Mouse (Mus musculus): Measurements from ENCODE around the gene Rsph6a. TPM values are rescaled to one million over a fixed set of nuclear protein-coding genes. Genes with fewer than 3 reads are reported as not detected.
A peak's percentile ranks its signal among the peaks of the same experiment; 100 is the strongest.

Rsph6a gene
- total RNA-seq, 2 experiments from 2014 or later, result not detected

DNA sequence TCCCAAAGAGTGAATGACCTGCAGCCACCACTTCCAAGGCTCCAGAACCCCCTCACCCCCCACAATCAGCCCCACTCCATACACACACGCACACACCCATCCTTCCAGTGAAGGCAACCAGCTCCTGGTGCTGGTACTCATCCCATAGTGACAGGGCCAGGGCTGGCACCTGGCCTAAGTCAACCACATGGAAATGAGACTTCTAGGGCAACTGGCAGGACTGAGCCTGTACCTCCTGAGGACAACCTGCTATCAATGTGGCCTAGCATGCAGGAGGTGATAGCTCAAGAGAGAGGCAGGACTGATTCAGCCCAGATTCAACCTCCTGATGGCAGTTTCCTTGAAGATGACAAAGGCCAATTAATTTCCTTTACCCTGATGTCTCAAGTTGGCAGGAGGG is 45.8 kb downstream of the Rsph6a start:
- DNase-seq, result no peak

DNA sequence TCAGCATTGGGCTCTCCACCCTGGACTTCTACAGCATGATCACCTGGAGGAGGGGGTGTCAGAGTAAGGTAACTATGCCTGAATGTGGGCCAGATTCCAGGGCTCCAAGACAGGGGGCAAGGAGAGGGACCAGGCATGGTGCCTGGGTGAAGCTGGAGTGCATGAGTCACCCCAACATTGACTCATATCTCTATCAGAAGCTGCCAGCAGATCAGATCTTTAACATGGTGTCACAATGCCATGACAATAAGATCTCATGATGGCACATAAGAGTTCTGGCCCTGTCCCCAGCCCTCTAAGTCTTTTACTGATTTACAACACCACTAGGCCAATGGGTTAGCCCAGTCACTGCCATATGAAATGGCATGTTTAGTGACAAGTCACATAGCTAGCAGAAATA is 49.3 kb downstream of the Rsph6a start:
- no peak for DNase-seq

DNA sequence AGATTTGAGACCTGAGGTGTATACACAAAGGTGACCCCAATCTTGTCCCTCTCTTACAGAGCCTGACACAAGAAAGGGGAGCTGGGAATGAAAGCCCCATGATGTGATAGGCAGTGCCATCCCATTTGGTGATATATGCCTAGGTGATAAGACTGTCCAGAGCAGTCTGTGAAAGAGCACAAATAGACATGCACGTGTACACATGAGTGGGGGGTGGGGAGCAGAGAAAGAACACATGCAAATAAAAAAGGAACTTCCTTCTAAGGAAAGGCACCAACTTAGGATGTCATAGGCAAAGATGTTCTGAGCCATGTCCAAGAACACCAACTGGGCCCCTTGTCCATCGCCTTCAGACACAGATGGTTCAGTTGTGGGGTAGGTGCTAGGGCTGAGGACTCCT is 50.0 kb downstream of the Rsph6a start:
- no peak for DNase-seq

DNA sequence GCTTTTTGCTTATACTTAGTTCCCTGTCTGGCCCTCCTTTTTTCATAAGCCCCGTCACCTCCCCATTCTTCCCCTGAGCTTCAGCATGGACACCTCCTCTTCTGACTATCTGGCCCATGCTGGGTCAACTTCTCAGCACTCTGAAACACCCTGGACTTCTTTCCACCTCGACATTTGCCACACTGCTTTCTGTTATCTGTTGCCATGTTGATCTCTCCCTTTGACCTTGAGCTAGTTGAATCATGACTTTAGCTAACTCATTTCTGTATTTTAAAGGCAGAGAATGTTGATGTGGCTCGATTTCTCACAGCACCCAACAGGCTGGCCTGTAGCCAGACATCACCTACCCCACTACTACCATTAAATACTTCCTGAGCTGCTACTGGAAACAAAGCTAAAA is 52.9 kb downstream of the Rsph6a start:
- DNase-seq, result no peak

DNA sequence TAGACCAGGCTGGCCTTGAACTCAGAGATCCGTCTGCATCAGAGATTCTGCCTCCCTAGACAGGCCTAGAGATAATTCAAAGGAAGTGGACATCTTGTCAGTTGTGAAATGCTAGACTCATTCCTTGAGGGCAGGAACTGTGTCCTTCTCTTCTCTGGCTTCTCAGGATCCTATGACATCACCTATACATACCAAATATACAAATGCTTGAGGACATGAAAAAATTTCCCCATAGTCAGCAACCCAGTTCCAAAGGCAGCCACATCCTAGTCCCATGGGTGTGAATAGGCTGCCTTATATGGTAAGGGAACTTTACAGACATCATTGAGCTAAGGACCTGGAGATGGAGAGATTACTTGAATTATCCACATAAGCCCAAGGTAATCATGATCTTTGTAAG is 55.1 kb downstream of the Rsph6a start:
- no peak for DNase-seq

DNA sequence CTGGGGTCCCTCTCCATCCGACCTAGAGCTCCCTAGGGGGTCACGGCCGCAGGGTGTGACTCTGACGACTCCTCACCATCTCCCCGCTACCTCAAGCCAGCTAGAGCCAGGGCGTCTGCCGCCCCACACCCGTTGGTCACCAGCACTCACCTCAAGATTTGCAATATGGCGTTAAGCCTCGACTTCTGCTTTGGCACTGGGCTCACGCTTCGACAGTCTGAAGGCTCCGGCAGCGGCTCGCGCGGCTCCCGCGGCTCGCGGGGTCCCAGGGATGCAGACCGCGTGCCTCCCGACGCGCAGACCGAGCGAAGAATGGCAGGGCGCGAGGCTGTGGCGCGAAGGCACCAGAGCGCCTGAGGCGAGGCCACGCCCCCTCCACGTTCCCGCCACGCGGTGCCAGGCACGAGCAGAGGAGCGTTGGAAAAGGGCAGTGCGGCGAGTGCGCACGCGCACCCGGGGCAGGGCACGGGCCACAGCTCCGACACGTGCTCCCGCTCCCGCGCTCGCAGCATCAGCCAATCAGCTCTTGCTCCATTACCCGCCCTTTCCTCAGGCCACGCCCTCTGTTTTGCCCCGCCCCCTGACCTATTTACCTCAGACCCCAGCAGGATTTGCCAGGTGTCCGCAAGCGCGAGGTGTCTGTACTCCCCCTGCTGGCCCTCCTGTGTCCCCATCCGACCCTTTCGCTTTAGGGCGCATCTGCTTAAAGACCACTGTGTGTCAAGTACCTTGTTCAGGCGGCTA is 63.7 kb downstream of the Rsph6a start, which contains the start of gene Gm4969:
Gene Gm4969 (minus strand): TSS at position 341 of the 744 bp plus-strand sequence.
- DNase-seq, result peak; percentile 65

DNA sequence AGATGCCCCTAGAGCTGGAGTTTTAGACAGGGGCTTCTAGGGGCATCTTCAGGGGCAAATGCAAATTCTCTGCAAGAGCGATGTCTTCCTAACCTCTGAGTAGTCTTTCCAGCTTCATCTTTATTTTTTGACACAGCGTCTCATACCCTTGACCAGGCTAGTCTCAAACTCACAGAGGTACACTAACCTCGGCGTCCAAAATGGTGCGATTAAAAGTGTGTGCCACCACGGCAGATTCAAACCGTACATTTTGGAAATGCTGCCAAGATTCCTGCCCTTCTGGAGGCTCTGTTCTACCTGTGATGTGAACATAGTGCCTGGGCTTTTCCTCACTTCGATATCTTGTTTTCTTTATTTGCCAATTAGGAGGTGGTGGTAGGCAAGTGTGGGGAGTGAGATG is 64.6 kb downstream of the Rsph6a start:
- no peak for DNase-seq

DNA sequence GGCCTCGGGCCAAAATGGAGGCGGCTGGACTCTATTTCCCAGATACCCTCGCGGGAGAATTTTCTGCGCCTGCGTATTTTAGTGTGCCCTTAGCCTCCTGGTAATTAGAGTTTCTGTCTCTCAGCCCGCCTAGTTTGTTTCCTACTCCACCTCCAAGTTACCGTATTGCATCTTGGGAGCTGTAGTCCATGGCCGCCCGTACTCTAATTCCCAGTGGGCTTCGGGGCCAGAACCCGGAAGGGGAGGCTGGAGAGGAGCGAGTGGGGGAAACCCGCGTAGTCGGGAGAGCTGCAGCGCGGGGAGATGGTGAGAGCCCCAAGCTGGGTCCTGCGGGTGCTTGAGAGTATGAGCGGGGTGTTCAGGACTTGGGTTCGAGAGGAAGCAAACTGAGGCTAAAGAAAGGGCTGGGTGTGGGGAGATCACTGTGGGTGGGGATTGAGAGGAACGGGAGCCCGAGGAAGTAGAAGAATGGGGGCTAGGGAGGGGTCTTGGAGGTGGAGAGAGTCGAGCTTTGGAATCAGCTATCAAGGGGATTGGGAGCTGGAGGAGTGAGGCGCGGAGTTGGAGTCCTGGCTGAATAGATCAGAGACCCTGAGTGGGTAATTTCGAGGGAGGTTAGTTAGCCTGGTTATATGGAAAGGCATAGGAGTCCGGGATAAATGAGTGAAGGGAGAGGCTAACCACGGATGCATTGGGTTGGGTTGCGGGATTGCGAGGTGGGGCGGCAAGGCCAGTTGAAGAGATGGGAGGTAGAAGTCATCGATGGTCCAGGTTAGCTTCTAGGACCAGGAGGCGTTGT is 65.3 kb downstream of the Rsph6a start, which contains the start of gene Fbxo46:
Gene Fbxo46 (plus strand): TSS at position 229 of the 799 bp plus-strand sequence.
- DNase-seq, result peak; percentile 92

DNA sequence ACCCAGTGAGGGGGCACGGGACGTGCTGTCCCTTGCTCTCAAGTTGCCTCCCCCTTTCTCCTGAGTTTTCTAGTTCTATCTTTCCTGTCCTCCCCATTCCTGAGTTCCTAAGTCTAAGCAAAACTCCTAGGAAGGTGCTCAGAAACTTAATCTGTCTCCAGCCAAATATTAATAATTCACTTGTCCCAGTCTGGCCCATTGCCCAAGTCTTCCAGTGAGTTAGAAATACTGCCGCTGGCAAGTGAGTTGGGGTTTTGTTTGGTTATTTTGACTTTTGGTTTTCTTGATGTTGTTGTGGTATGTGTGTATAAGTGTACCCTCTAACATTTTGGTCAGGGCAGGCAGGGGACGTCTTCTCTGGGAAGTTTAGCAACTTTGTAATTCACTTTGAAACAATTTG is 67.2 kb downstream of the Rsph6a start:
- DNase-seq, result no peak

Small RNAs within 50 kb of the gene (microRNA-seq; reads per million reads assigned to microRNA genes)
- gene Mir3100, result 8.6 to 10.4 reads per million in 2 experiments

Other genes with a start within 250 kb of the Rsph6a start
- gene Psg17, start 233.1 kb upstream of the Rsph6a start, total RNA-seq (2021), result not detected
- gene Mill2, start 214.7 kb upstream of the Rsph6a start, total RNA-seq (2021), result 1 to 10 TPM; 2.8 to 3.5 TPM
- gene Pglyrp1, start 183.4 kb upstream of the Rsph6a start, total RNA-seq (2021), result 1 to 10 TPM; 1.1 to 2.0 TPM
- gene Ccdc61, start 144.3 kb upstream of the Rsph6a start, total RNA-seq (2021), result 10 to 100 TPM; 11.9 to 14.9 TPM
- 1 to 10 TPM; 8.6 to 9.1 TPM for gene Nova2, start 128.8 kb upstream of the Rsph6a start, total RNA-seq (2021)
- under 1 TPM in 1 of 2 experiments, not detected in 1; 0.23 TPM for gene Nanos2, start 67.3 kb upstream of the Rsph6a start, total RNA-seq (2021)
- gene Mypop, start 63.4 kb upstream of the Rsph6a start, total RNA-seq (2021), result 1 to 10 TPM; 1.4 to 1.5 TPM
- gene Irf2bp1, start 50.6 kb upstream of the Rsph6a start, total RNA-seq (2021), result 10 to 100 TPM; 27.3 to 32.3 TPM
- gene Foxa3, start 31.2 kb upstream of the Rsph6a start, total RNA-seq (2021), result not detected
- gene Sympk, start 30.3 kb upstream of the Rsph6a start, total RNA-seq (2021), result 10 to 100 TPM; 57.3 to 62.5 TPM
- gene Dmwd, start 21.5 kb downstream of the Rsph6a start, total RNA-seq (2021), result 10 to 100 TPM; 60.3 to 62.9 TPM
- 100 to 1,000 TPM; 188 to 201 TPM for gene Dmpk, start 29.2 kb downstream of the Rsph6a start, total RNA-seq (2021)
- 10 to 100 TPM; 10.3 to 10.4 TPM for gene Six5, start 39.9 kb downstream of the Rsph6a start, total RNA-seq (2021)
- under 1 TPM; 0.33 to 0.56 TPM for gene Gm4969, start 63.7 kb downstream of the Rsph6a start, total RNA-seq (2021)
- 1 to 10 TPM; 5.5 to 7.2 TPM for gene Fbxo46, start 65.2 kb downstream of the Rsph6a start, total RNA-seq (2021)
- gene Qpctl, start 94.6 kb downstream of the Rsph6a start, total RNA-seq (2021), result 1 to 10 TPM; 6.9 to 7.7 TPM
- 10 to 100 TPM; 95.2 to 99.9 TPM for gene Snrpd2, start 95.0 kb downstream of the Rsph6a start, total RNA-seq (2021)
- 1 to 10 TPM; 1.3 TPM for gene Gipr, start 111.4 kb downstream of the Rsph6a start, total RNA-seq (2021)
- gene Eml2, start 121.7 kb downstream of the Rsph6a start, total RNA-seq (2021), result 10 to 100 TPM; 70.6 to 77.3 TPM
- 1 to 10 TPM; 6.7 to 8.1 TPM for gene Gpr4, start 157.8 kb downstream of the Rsph6a start, total RNA-seq (2021)
- gene Opa3, start 173.6 kb downstream of the Rsph6a start, total RNA-seq (2021), result 10 to 100 TPM; 54.7 to 60.0 TPM
- 100 to 1,000 TPM; 117 to 119 TPM for gene Vasp, start 217.1 kb downstream of the Rsph6a start, total RNA-seq (2021)
- gene Ppm1n, start 225.4 kb downstream of the Rsph6a start, total RNA-seq (2021), result under 1 TPM in 1 of 2 experiments, not detected in 1; 0.26 TPM
- gene Rtn2, start 227.9 kb downstream of the Rsph6a start, total RNA-seq (2021), result 10 to 100 TPM; 30.2 to 32.3 TPM